Mouse (Mus musculus): ENCODE measurements around the gene Iqcf6. TPM values are rescaled to one million over a fixed set of nuclear protein-coding genes. Genes with fewer than 3 reads are reported as not detected.

The Iqcf6 gene
- not detected for polyA plus RNA-seq (2017; shearing (Covaris generic))

GRCm38 (mm10) chr9:106626282-106626681 lies at the start of gene Iqcf6:
TSS of gene Iqcf6 (plus strand) at chr9:106626582.

GRCm38 (mm10) chr9:106655884-106656720 lies 29.7 kb downstream of the Iqcf6 start, which contains the start of gene Grm2:
TSS of gene Grm2 (minus strand) at chr9:106656082.

Other genes starting within 250 kb of the Iqcf6 start
- gene Rpl29, start 197.1 kb upstream of the Iqcf6 start, polyA plus RNA-seq (2017; shearing (Covaris generic)): 801 TPM
- gene Acy1, start 188.3 kb upstream of the Iqcf6 start, polyA plus RNA-seq (2017; shearing (Covaris generic)): 20.7 TPM
- gene Abhd14b, start 179.1 kb upstream of the Iqcf6 start, polyA plus RNA-seq (2017; shearing (Covaris generic)): 16.0 TPM
- gene Abhd14a, start 178.9 kb upstream of the Iqcf6 start, polyA plus RNA-seq (2017; shearing (Covaris generic)): 23.8 TPM
- gene Pcbp4, start 173.3 kb upstream of the Iqcf6 start, polyA plus RNA-seq (2017; shearing (Covaris generic)): 14.7 TPM
- not detected for gene Gpr62, start 160.6 kb upstream of the Iqcf6 start, polyA plus RNA-seq (2017; shearing (Covaris generic))
- gene Rrp9, start 150.6 kb upstream of the Iqcf6 start, polyA plus RNA-seq (2017; shearing (Covaris generic)): 76.3 TPM
- 96.2 TPM for gene Parp3, start 149.6 kb upstream of the Iqcf6 start, polyA plus RNA-seq (2017; shearing (Covaris generic))
- gene Iqcf1, start 126.6 kb upstream of the Iqcf6 start, polyA plus RNA-seq (2017; shearing (Covaris generic)): not detected
- gene Iqcf5, start 112.0 kb upstream of the Iqcf6 start, polyA plus RNA-seq (2017; shearing (Covaris generic)): not detected
- not detected for gene Iqcf3, start 65.0 kb upstream of the Iqcf6 start, polyA plus RNA-seq (2017; shearing (Covaris generic))
- gene Iqcf4, start 55.6 kb upstream of the Iqcf6 start, polyA plus RNA-seq (2017; shearing (Covaris generic)): not detected
- not detected for gene Grm2, start 29.5 kb downstream of the Iqcf6 start, polyA plus RNA-seq (2017; shearing (Covaris generic))
- gene Tex264, start 59.3 kb downstream of the Iqcf6 start, polyA plus RNA-seq (2017; shearing (Covaris generic)): 72.8 TPM
- 3.9 TPM for gene Rad54l2, start 162.6 kb downstream of the Iqcf6 start, polyA plus RNA-seq (2017; shearing (Covaris generic))
- 53.6 TPM for gene Dcaf1, start 195.3 kb downstream of the Iqcf6 start, polyA plus RNA-seq (2017; shearing (Covaris generic))